Mouse (Mus musculus): ENCODE measurements around the gene Stag2.

- TF ChIP-seq POLR2A (IDR thresholded peaks at IDR 0.05; ENCODE audit: control insufficient read depth, extremely low read depth, insufficient read depth, low read length, poor library complexity), result no peak
- no peak for TF ChIP-seq CTCF (IDR thresholded peaks at IDR 0.05; ENCODE audit: borderline replicate concordance, control insufficient read depth, extremely low read depth, insufficient read depth, low read length, poor library complexity)
Measured at GRCm38 (mm10) chrX:42315231-42315630, 166.1 kb downstream of the Stag2 start.

Measured in thymus, adult 2 months (tissue).